Mouse (Mus musculus) hindbrain, embryonic 12.5 days (tissue): ENCODE results near the gene Prkar1b. TPM values are rescaled to one million over a fixed set of nuclear protein-coding genes. Genes with fewer than 3 reads are reported as not detected.

Experiments used
- ATAC-seq: fragments of 200-750 bp; cut with Nextera tagmentation; 2 replicates; pipeline ENCODE4 v1.8.0; 2017; ENCODE audit warnings: moderate TSS enrichment; ENCODE audit not compliant: low FRiP score
- H3K27ac ChIP-seq: fragments of 300-500 bp; sonication (generic); 2 replicates; pipeline ENCODE4 v1.5.1; 2016; ENCODE audit warnings: mild to moderate bottlenecking
- H3K27me3 ChIP-seq: fragments of 300-500 bp; sonication (generic); 2 replicates; pipeline ENCODE4 v1.6.1; 2016; ENCODE audit warnings: mild to moderate bottlenecking
- H3K36me3 ChIP-seq: fragments of 300-500 bp; sonication (generic); 2 replicates; pipeline ENCODE4 v1.6.1; 2016; ENCODE audit warnings: mild to moderate bottlenecking
- H3K4me1 ChIP-seq: fragments of 300-500 bp; sonication (generic); 2 replicates; pipeline ENCODE4 v1.6.1; 2016
- H3K4me2 ChIP-seq: fragments of 300-500 bp; sonication (generic); replicated peaks from 2 replicates; pipeline ENCODE4 v1.6.1; 2016; ENCODE audit warnings: mild to moderate bottlenecking
- H3K4me3 ChIP-seq: fragments of 300-500 bp; sonication (generic); 2 replicates; pipeline ENCODE4 v1.5.1; 2016; ENCODE audit warnings: mild to moderate bottlenecking
- H3K9ac ChIP-seq: fragments of 300-500 bp; sonication (generic); 2 replicates; pipeline ENCODE4 v1.6.1; 2016; ENCODE audit warnings: mild to moderate bottlenecking, moderate library complexity
- H3K9me3 ChIP-seq: fragments of 300-500 bp; sonication (generic); replicated peaks from 2 replicates; pipeline ENCODE4 v1.6.1; 2016; ENCODE audit warnings: mild to moderate bottlenecking
- WGBS: fragments of 180-500 bp; shearing (Covaris S2); methylation state at CpG from one replicate; pipeline ENCODE4 v1.1.7; 2016; 5-methylcytosine and 5-hydroxymethylcytosine counted together
- polyA plus RNA-seq: library from polyadenylated mRNA; unstranded; fragments of >200 nt; fragmentation: Nextera tagmentation; extraction: Ambion mirVana; gene quantifications from 2 replicates; pipeline ENCODE4 v1.2.1, GENCODE M21; 2016

The Prkar1b gene
- polyA plus RNA-seq, 1 experiment from 2014 or later: 70.1 TPM

DNA sequence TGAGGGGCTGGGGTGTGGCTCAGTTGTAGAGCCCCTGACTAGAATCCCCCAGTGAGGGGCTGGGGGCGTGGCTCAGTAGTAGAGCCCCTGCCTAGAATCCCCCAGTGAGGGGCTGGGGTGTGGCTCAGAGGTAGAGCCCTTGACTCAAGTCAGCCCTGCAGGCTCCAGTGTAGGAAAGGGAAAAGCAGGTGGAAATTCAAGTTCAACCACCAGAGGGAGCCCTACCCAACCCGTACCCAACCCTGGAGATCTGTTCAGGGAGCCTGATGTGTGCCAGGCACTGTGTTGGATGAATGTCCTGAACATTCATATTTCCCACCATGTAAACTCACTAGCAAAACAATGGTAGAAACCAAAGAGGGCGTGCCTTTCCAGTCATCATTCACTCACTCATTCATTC is 74.7 kb downstream of the Prkar1b start:
- Histone ChIP-seq H3K36me3 (no peaks in the 10 kb centered on the region), H3K9ac (no peak overlapping the region), H3K4me2 (no peak overlapping the region), H3K4me1 (peaks cover 23% of the 10 kb centered on the region), H3K27me3 (no peaks in the 10 kb centered on the region), H3K9me3 (no peaks in the 10 kb centered on the region), H3K4me3 (no peak overlapping the region), H3K27ac (no peak overlapping the region)
- ATAC-seq: no peak
- WGBS: 46% methylated on average over 3 of the region's 3 CpGs

GRCm38 (mm10) chr5:139073977-139074376 is 75.8 kb downstream of the Prkar1b start:
- H3K4me1 ChIP-seq: peaks cover 23% of the 10 kb centered on the region
- H3K27me3 ChIP-seq: no peaks in the 10 kb centered on the region
- WGBS: 88% methylated on average over 7 of the region's 7 CpGs
- H3K27ac ChIP-seq: no peak overlapping the region
- H3K4me2 ChIP-seq: no peak overlapping the region
- no peak overlapping the region for H3K9ac ChIP-seq
- no peaks in the 10 kb centered on the region for H3K9me3 ChIP-seq
- no peak for ATAC-seq
- no peaks in the 10 kb centered on the region for H3K36me3 ChIP-seq
- H3K4me3 ChIP-seq: no peak overlapping the region

GRCm38 (mm10) chr5:139072866-139073265 is 76.9 kb downstream of the Prkar1b start:
- Histone ChIP-seq H3K27ac (no peak overlapping the region), H3K9me3 (no peaks in the 10 kb centered on the region), H3K9ac (no peak overlapping the region), H3K36me3 (no peaks in the 10 kb centered on the region), H3K4me3 (no peak overlapping the region), H3K4me1 (peaks cover 21% of the 10 kb centered on the region), H3K4me2 (no peak overlapping the region), H3K27me3 (no peaks in the 10 kb centered on the region)
- 92% methylated on average over 5 of the region's 5 CpGs for WGBS
- ATAC-seq: no peak

DNA sequence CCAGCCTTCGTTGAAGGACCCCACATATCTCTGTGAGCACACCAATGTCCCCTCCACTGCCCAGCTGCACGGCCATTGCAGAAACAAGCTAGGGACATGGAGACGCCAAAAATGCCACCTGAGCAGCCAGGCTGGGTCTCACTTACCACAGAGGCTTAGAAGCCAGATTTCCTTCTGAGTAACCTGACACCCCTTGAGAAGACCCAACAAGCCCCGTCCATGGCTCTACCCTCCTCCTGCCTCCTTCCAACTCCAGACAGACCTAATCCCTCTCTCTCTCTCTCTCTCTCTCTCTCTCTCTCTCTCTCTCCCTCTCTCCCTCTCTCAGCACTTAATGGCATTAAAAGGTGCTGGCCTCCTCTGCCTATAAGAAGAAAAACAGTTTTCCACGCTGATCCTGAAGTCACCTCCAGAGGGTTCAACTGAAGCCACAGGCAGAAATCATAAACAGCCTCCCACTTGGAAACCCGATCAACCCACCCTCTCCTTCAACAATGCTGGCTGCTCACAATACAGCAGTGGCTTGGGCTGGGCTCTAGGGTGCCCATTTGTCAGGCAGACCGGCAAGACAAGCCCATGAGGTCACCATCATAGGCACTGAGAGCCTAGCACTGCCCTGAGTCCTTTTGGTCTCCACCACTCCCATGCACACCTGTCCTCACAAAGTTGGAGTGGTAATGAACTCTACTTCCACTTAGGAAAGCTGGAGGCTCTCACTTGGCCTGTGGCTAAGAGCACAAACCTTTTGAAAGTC is 82.8 kb downstream of the Prkar1b start:
- WGBS: 54% methylated on average over 7 of the region's 7 CpGs
- no peak for ATAC-seq
- Histone ChIP-seq H3K4me1 (no peaks in the 10 kb centered on the region), H3K4me2 (no peak overlapping the region), H3K27me3 (no peaks in the 10 kb centered on the region), H3K4me3 (no peak overlapping the region), H3K9ac (no peak overlapping the region), H3K9me3 (no peaks in the 10 kb centered on the region), H3K36me3 (no peaks in the 10 kb centered on the region), H3K27ac (no peak overlapping the region)

DNA sequence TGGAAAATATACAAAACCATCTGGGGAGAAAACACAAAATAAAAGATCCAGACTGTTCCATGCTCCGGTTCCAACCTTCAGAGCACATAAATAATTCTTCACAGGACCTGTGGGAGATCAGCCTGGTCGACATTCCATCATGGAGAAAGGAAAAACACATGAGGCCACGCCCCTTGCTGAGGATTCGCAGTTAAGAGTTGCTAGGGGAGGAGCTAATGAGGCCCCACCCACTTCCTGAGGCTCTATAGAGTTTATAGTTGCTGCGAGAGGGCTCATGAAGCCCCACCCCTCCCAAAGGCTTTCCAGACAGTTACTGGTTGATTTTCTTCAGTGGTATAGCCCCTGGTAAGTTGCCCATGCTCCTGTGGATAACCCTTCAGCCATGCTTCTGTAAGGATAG is 85.2 kb downstream of the Prkar1b start:
- H3K9ac ChIP-seq: no peak overlapping the region
- no peak overlapping the region for H3K27ac ChIP-seq
- H3K4me3 ChIP-seq: no peak overlapping the region
- H3K27me3 ChIP-seq: no peaks in the 10 kb centered on the region
- no peak overlapping the region for H3K4me2 ChIP-seq
- H3K36me3 ChIP-seq: no peaks in the 10 kb centered on the region
- H3K4me1 ChIP-seq: 0 out of 2 replicates have a peak, but pooled peaks cover 3% of the 10 kb centered on the region
- WGBS: 70% methylated on average over 5 of the region's 5 CpGs
- no peaks in the 10 kb centered on the region for H3K9me3 ChIP-seq
- no peak for ATAC-seq

GRCm38 (mm10) chr5:139061680-139062079 is 88.1 kb downstream of the Prkar1b start:
- Histone ChIP-seq H3K4me3 (no peak overlapping the region), H3K4me2 (no peak overlapping the region), H3K36me3 (no peaks in the 10 kb centered on the region; the same call in 1 of the 2 replicates), H3K4me1 (0 out of 2 replicates have a peak, but pooled peaks cover 3% of the 10 kb centered on the region), H3K27ac (no peak overlapping the region), H3K9me3 (no peaks in the 10 kb centered on the region), H3K27me3 (no peaks in the 10 kb centered on the region), H3K9ac (no peak overlapping the region)
- no peak for ATAC-seq
- WGBS: 71% methylated on average over 5 of the region's 5 CpGs

GRCm38 (mm10) chr5:139060460-139061051 is 89.2 kb downstream of the Prkar1b start:
- Histone ChIP-seq H3K27ac (no peak overlapping the region), H3K36me3 (no peaks in the 10 kb centered on the region; the same call in 1 of the 2 replicates), H3K4me2 (no peak overlapping the region), H3K9ac (no peak overlapping the region), H3K4me3 (no peak overlapping the region), H3K27me3 (no peaks in the 10 kb centered on the region), H3K9me3 (no peaks in the 10 kb centered on the region), H3K4me1 (0 out of 2 replicates have a peak, but pooled peaks cover 9% of the 10 kb centered on the region)
- ATAC-seq: no peak
- 82% methylated on average over 12 of the region's 12 CpGs for WGBS

- no peaks in the 10 kb centered on the region for H3K36me3 ChIP-seq
- no peak overlapping the region for H3K9ac ChIP-seq
- H3K9me3 ChIP-seq: no peaks in the 10 kb centered on the region
- no peaks in the 10 kb centered on the region for H3K27me3 ChIP-seq
- peaks cover 10% of the 10 kb centered on the region; the same call in 1 of the 2 replicates for H3K4me1 ChIP-seq
- H3K4me3 ChIP-seq: no peak overlapping the region
- 87% methylated on average over 10 of the region's 10 CpGs for WGBS
- H3K4me2 ChIP-seq: no peak overlapping the region
- no peak overlapping the region for H3K27ac ChIP-seq
- ATAC-seq: no peak
Measured at GRCm38 (mm10) chr5:139053176-139053575, 96.6 kb downstream of the Prkar1b start.

- Histone ChIP-seq H3K27me3 (no peaks in the 10 kb centered on the region), H3K36me3 (no peaks in the 10 kb centered on the region), H3K27ac (no peak overlapping the region), H3K4me1 (peaks cover 8% of the 10 kb centered on the region; the same call in 1 of the 2 replicates), H3K9ac (no peak overlapping the region), H3K4me2 (no peak overlapping the region), H3K4me3 (no peak overlapping the region), H3K9me3 (no peaks in the 10 kb centered on the region)
- ATAC-seq: peak; percentile 52; the same call in 1 of the 2 replicates
- 74% methylated on average over 18 of the region's 18 CpGs for WGBS
Measured at GRCm38 (mm10) chr5:139051276-139051675, 98.5 kb downstream of the Prkar1b start.

DNA sequence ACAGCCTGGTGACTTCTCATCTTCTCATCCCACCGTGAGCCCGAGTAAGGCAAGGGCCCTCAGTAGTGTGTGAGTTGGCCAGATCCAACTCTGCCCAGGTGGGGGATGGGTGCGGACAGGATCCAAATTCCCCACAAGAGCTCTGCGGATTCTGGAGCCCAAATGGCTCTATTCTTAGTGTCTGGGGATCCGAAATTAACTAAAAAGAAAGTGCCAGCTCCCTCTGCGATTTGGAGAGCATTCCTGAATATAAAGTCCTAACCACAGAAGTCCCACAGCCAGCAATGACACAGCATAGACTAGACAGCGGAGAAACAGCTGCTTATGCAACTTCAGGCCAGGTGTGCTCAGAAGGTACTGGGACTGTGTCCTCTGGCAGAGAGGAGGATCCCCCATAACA is 100.4 kb downstream of the Prkar1b start:
- H3K27me3 ChIP-seq: no peaks in the 10 kb centered on the region
- WGBS: 78% methylated on average over 7 of the region's 7 CpGs
- no peak for ATAC-seq
- no peak overlapping the region for H3K4me2 ChIP-seq
- no peak overlapping the region for H3K27ac ChIP-seq
- H3K4me3 ChIP-seq: no peak overlapping the region
- H3K36me3 ChIP-seq: no peaks in the 10 kb centered on the region
- H3K9me3 ChIP-seq: no peaks in the 10 kb centered on the region
- no peak overlapping the region for H3K9ac ChIP-seq
- H3K4me1 ChIP-seq: peaks cover 6% of the 10 kb centered on the region; the same call in 1 of the 2 replicates

DNA sequence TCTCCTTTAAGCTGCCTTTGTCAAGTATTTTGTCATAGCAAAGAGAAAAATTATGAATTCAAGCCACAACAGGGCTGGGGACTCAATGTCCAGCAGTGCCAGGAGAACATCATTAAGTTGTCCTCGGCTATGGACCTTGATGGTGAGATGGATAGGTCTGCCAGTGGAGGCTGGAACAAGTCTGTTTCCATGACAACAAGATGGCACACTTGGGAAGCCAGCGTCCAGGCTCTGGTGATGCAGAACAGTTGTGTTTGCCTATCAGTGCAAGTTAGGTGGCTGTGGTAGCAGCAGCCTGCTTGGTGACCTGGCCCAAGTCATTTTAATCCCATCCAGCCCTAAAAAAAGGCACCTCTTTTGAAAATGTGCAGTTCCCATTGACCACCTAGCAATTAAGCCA is 102.6 kb downstream of the Prkar1b start:
- Histone ChIP-seq H3K36me3 (0 out of 2 replicates have a peak, but pooled peaks cover under 1% of the 10 kb centered on the region), H3K4me1 (peaks cover 6% of the 10 kb centered on the region; the same call in 1 of the 2 replicates), H3K4me3 (no peak overlapping the region), H3K27ac (no peak overlapping the region), H3K4me2 (no peak overlapping the region), H3K9me3 (no peaks in the 10 kb centered on the region), H3K9ac (no peak overlapping the region), H3K27me3 (no peaks in the 10 kb centered on the region)
- WGBS: 44% methylated on average over 2 of the region's 2 CpGs
- no peak for ATAC-seq

DNA sequence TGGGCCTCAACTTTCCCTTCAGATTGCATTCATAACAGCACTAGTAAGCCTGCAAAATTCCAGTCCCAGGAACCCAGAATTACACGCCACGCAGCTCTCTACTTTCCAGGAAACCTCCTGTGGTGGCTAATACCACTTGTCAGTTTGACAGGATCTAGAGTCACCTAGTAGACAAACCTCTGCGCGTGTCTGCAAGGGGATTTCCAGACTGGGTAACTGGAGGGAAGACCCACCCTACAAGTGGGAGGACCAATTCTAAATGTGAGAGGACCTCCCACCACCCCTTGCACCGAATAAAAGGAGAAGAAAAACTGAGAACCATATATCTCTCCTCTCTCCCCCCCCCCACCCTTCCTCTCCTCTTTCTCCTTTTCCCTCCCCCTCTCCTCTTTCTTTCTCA is 103.2 kb downstream of the Prkar1b start:
- Histone ChIP-seq H3K9me3 (no peaks in the 10 kb centered on the region), H3K4me2 (no peak overlapping the region), H3K4me1 (peaks cover 3% of the 10 kb centered on the region; the same call in 1 of the 2 replicates), H3K27ac (no peak overlapping the region), H3K27me3 (no peaks in the 10 kb centered on the region), H3K36me3 (0 out of 2 replicates have a peak, but pooled peaks cover 6% of the 10 kb centered on the region), H3K4me3 (no peak overlapping the region), H3K9ac (no peak overlapping the region)
- ATAC-seq: no peak
- 66% methylated on average over 5 of the region's 5 CpGs for WGBS
